Mouse (Mus musculus) spleen, adult 2 months (tissue): ENCODE data around the gene Med17.

Experiments used
- CTCF ChIP-seq: fragments of 200-500 bp; IDR thresholded peaks from 2 replicates; pipeline ENCODE4 v1.5.1; 2011; ENCODE audit warnings: mild to moderate bottlenecking, inconsistent platforms; ENCODE audit not compliant: insufficient read depth, insufficient read length, insufficient replicate concordance; ENCODE audit errors: extremely low read depth
- POLR2A ChIP-seq: fragments of 200-500 bp; IDR thresholded peaks from 2 replicates; pipeline ENCODE4 v1.6.1; 2011; ENCODE audit warnings: low read depth, low read length, inconsistent platforms

DNA sequence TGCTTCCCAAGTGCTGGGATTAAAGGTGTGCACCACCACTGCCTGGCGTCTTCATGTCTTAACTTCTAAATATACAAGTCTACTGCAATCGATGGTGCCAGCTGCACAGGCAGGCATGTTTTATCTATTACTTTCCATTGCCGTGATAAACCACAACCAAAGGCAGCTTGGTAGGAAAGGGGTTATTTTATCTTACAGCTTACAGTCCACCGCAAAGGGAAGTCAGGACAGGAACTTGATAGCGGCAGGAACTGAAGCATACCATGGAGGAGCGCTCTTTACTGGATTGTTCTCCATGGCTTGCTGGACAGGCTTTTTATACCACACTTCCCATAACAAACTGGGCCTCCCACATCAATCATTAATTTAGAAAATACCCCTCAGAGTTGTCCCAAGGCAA is 9.5 kb upstream of the Med17 start:
- TF ChIP-seq POLR2A (no peak), CTCF (no peak)
